In the genomic region with DNA sequence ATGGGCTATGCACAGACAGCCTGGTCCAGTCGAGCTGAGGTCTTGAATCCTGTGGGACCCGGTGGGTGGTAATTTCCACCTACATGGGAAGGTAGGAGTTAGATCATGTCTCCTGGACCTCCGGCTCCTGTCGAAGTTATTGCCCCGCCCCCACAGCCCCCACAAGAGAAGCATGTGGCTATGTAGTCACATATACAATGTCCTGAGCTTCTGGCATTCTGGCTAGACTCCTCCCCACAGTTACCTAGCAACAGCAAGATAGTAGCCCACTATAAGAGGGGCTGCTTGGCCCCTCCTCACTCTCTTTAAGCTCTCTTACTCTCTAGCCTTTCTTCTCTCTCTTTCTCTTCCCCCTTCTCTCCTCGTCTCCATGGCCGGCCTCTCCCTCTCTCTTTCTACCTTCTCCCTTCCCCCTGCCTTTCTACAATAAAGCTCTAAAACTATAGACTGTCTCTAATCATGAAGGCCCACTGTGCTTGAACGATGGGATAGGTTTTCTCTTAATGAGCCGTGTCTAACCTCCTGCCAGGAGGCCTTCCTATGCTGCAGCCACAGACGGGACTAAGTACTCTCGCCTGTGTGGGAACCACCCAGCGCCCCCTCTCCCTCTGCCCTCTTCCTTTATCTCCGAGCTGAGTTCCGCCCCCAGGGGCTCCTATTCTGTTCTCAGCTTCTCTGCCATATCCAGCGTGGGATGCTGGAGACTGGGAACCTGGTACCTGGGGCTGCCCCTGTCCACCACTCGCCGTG, we compare ENCODE assay signal across 13 mouse cellular contexts. TPM values are rescaled to one million over a fixed set of nuclear protein-coding genes. Genes with fewer than 3 reads are reported as not detected.
A peak's percentile ranks its signal among the peaks of the same experiment; 100 is the strongest.
DNase-seq lines count a peak whose midpoint lies in the region; ATAC-seq and TF ChIP-seq lines count a peak whose summit lies in the region.
"Had no signal": no experiment of that assay in that cellular context is flagged by ENCODE, and none has a peak within 500 bp of the region (broad histone marks: within the 10 kb centered on the region; RNA-seq: fewer than 3 reads in every experiment).

No protein-coding gene starts in this region.

- H3K4me3 ChIP-seq in kidney, embryonic 15.5 days (replicated peaks): no peak overlapping the region
- no peak overlapping the region for H3K4me3 ChIP-seq in embryonic facial prominence, embryonic 13.5 days
- no peak overlapping the region for H3K4me3 ChIP-seq in hindbrain, embryonic 14.5 days (replicated peaks; ENCODE audit: low read length)
- no peak overlapping the region for H3K4me3 ChIP-seq in midbrain, postnatal 0 days (ENCODE audit: low read depth, low read length)
- H3K4me3 ChIP-seq: heart, adult 2 months had no signal

- H3K9me3 ChIP-seq in kidney, embryonic 15.5 days (replicated peaks): no peaks in the 10 kb centered on the region
- H3K9me3 ChIP-seq in embryonic facial prominence, embryonic 13.5 days: no peaks in the 10 kb centered on the region
- no peaks in the 10 kb centered on the region for H3K9me3 ChIP-seq in hindbrain, embryonic 14.5 days (ENCODE audit: control insufficient read depth, low read length)
- H3K9me3 ChIP-seq in midbrain, postnatal 0 days (ENCODE audit: low read length): no peaks in the 10 kb centered on the region

- H3K27ac ChIP-seq in kidney, embryonic 15.5 days: no peak overlapping the region
- H3K27ac ChIP-seq in embryonic facial prominence, embryonic 13.5 days: peak overlapping the region; percentile 5; the same call in 1 of the 2 replicates
- H3K27ac ChIP-seq in hindbrain, embryonic 14.5 days: no peak overlapping the region
- no peak overlapping the region for H3K27ac ChIP-seq in midbrain, postnatal 0 days (ENCODE audit: low read depth, low read length)
- H3K27ac ChIP-seq: heart, adult 2 months had no signal

- 27% methylated on average over 17 of the region's 17 CpGs for WGBS in kidney, embryonic 15.5 days
- 21% methylated on average over 17 of the region's 17 CpGs for WGBS in embryonic facial prominence, embryonic 13.5 days
- WGBS in hindbrain, embryonic 14.5 days: 17% methylated on average over 17 of the region's 17 CpGs
- 15% methylated on average over 17 of the region's 17 CpGs for WGBS in midbrain, postnatal 0 days

- H3K9ac ChIP-seq in kidney, embryonic 15.5 days: no peak overlapping the region
- H3K9ac ChIP-seq in embryonic facial prominence, embryonic 13.5 days: no peak overlapping the region
- 0 out of 2 replicates have a peak overlapping the region, but pooled peaks have one; percentile 8 for H3K9ac ChIP-seq in hindbrain, embryonic 14.5 days
- no peak overlapping the region for H3K9ac ChIP-seq in midbrain, postnatal 0 days (replicated peaks; ENCODE audit: low read length, poor library complexity, severe bottlenecking)
- H3K9ac ChIP-seq: liver, postnatal 0 days had no signal

- no peak for TF ChIP-seq CTCF in midbrain, postnatal 0 days (IDR thresholded peaks at IDR 0.05)

- no peaks in the 10 kb centered on the region for H3K27me3 ChIP-seq in kidney, embryonic 15.5 days
- H3K27me3 ChIP-seq in embryonic facial prominence, embryonic 13.5 days: no peaks in the 10 kb centered on the region
- H3K27me3 ChIP-seq in hindbrain, embryonic 14.5 days (ENCODE audit: control insufficient read depth, insufficient read depth, low read length): no peaks in the 10 kb centered on the region
- no peaks in the 10 kb centered on the region for H3K27me3 ChIP-seq in midbrain, postnatal 0 days (ENCODE audit: insufficient read depth, low read length)

- peak overlapping the region; percentile 27; the same call in 1 of the 2 replicates for H3K4me2 ChIP-seq in kidney, embryonic 15.5 days
- H3K4me2 ChIP-seq in embryonic facial prominence, embryonic 13.5 days: peak overlapping the region; percentile 24
- peak overlapping the region; percentile 21; the same call in 1 of the 2 replicates for H3K4me2 ChIP-seq in hindbrain, embryonic 14.5 days (replicated peaks)
- no peak overlapping the region for H3K4me2 ChIP-seq in midbrain, postnatal 0 days (ENCODE audit: low read depth, low read length, poor library complexity, severe bottlenecking)

- H3K36me3 ChIP-seq in kidney, embryonic 15.5 days: no peaks in the 10 kb centered on the region
- no peaks in the 10 kb centered on the region for H3K36me3 ChIP-seq in embryonic facial prominence, embryonic 13.5 days
- no peaks in the 10 kb centered on the region for H3K36me3 ChIP-seq in hindbrain, embryonic 14.5 days (replicated peaks; ENCODE audit: control insufficient read depth, insufficient read depth)
- H3K36me3 ChIP-seq in midbrain, postnatal 0 days (ENCODE audit: insufficient read depth, low read length): no peaks in the 10 kb centered on the region

- DNase-seq in kidney, adult 8-10 months: no peak
- no peak for DNase-seq in hindbrain, embryonic 14.5 days (ENCODE audit: low spot score)
- DNase-seq in midbrain, postnatal 0 days (ENCODE audit: low spot score): no peak
- no peak for DNase-seq in adrenal gland, postnatal 36 days
- DNase-seq: heart, adult 2 months; kidney, adult 2 months; liver, postnatal 0 days; right cerebral cortex, postnatal 25 days had no signal

- ATAC-seq in kidney, embryonic 15.5 days (replicated peaks; ENCODE audit: low FRiP score): peak; percentile 79
- ATAC-seq in embryonic facial prominence, embryonic 13.5 days (ENCODE audit: insufficient number of reproducible peaks, insufficient read depth, low FRiP score, low TSS enrichment, low read depth): peak; percentile 49; the same call in 1 of the 2 replicates
- peak; percentile 75 for ATAC-seq in hindbrain, embryonic 14.5 days (ENCODE audit: low FRiP score)
- ATAC-seq in midbrain, postnatal 0 days (ENCODE audit: low FRiP score): peak; percentile 80
- ATAC-seq in erythroblast, adult 5-6 weeks (replicated peaks; ENCODE audit: low FRiP score, poor library complexity, severe bottlenecking): no peak
- ATAC-seq in monocyte, adult 5-6 weeks (replicated peaks; ENCODE audit: insufficient number of reproducible peaks, low FRiP score, low TSS enrichment, poor library complexity, severe bottlenecking): no peak
- ATAC-seq: liver, postnatal 0 days had no signal

- peaks cover 12% of the 10 kb centered on the region; the same call in 1 of the 2 replicates for H3K4me1 ChIP-seq in kidney, embryonic 15.5 days
- peaks cover 14% of the 10 kb centered on the region for H3K4me1 ChIP-seq in embryonic facial prominence, embryonic 13.5 days
- peaks cover 13% of the 10 kb centered on the region for H3K4me1 ChIP-seq in hindbrain, embryonic 14.5 days (replicated peaks; ENCODE audit: control insufficient read depth, insufficient read depth, low read length)
- H3K4me1 ChIP-seq in midbrain, postnatal 0 days (ENCODE audit: insufficient read depth, low read length): 0 out of 2 replicates have a peak, but pooled peaks cover 8% of the 10 kb centered on the region

RNA-seq across cellular contexts. Expression of gene Gpr83, which starts 12.3 kb away (rescaled TPM):
- polyA plus RNA-seq in kidney, embryonic 15.5 days (2015; fragmentation: Nextera tagmentation; extraction: Ambion mirVana): 0.59 and 0.84 TPM in 2 replicates
- 0.19 and 0.27 TPM in 2 replicates for polyA plus RNA-seq in embryonic facial prominence, embryonic 13.5 days (2015; fragmentation: Nextera tagmentation; extraction: Ambion mirVana)
- polyA plus RNA-seq in hindbrain, embryonic 14.5 days (2014; fragmentation: Nextera tagmentation; extraction: Ambion mirVana): 1.3 and 1.4 TPM in 2 replicates
- total RNA-seq in midbrain, postnatal 0 days (2014; rRNA removed): 4.6 and 5.6 TPM in 2 replicates
- 3.8 and 4.3 TPM in 2 replicates for polyA plus RNA-seq in midbrain, postnatal 0 days (2015; fragmentation: Nextera tagmentation; extraction: Ambion mirVana)
- total RNA-seq in erythroblast, adult 5-6 weeks (2015; ENCODE audit: low replicate concordance): not detected in 2 replicates
- 0.28 TPM in 1 of 2 replicates, not detected in the other for total RNA-seq in erythroblast, adult 5-6 weeks (2017; ENCODE audit: low replicate concordance)
- 0.11 TPM in 1 of 3 replicates, not detected in the others for total RNA-seq in monocyte, adult 5-6 weeks (2017)
- not detected for total RNA-seq in adrenal gland, postnatal 36 days (2021)
- total RNA-seq: heart, adult 2 months had no signal
- polyA plus RNA-seq: C2C12; liver, postnatal 0 days had no signal

RNA-seq across cellular contexts. Expression of gene Izumo1r, which starts 31.4 kb away (rescaled TPM):
- 0.16 and 0.21 TPM in 2 replicates for polyA plus RNA-seq in kidney, embryonic 15.5 days (2015; fragmentation: Nextera tagmentation; extraction: Ambion mirVana)
- 0.44 TPM in 1 of 2 replicates, not detected in the other for polyA plus RNA-seq in embryonic facial prominence, embryonic 13.5 days (2015; fragmentation: Nextera tagmentation; extraction: Ambion mirVana)
- polyA plus RNA-seq in hindbrain, embryonic 14.5 days (2014; fragmentation: Nextera tagmentation; extraction: Ambion mirVana): not detected in 2 replicates
- not detected in 2 replicates for total RNA-seq in midbrain, postnatal 0 days (2014; rRNA removed)
- not detected in 2 replicates for polyA plus RNA-seq in midbrain, postnatal 0 days (2015; fragmentation: Nextera tagmentation; extraction: Ambion mirVana)
- total RNA-seq in erythroblast, adult 5-6 weeks (2015; ENCODE audit: low replicate concordance): not detected in 2 replicates
- not detected in 2 replicates for total RNA-seq in erythroblast, adult 5-6 weeks (2017; ENCODE audit: low replicate concordance)
- not detected in 3 replicates for total RNA-seq in monocyte, adult 5-6 weeks (2017)
- total RNA-seq in adrenal gland, postnatal 36 days (2021): not detected
- total RNA-seq: heart, adult 2 months had no signal
- polyA plus RNA-seq: C2C12; liver, postnatal 0 days had no signal

Comparison
In these comparisons a context has a peak if more than half of its experiments do, and no peak if none do; other contexts are left out.
1. ATAC-seq: peak in kidney, embryonic 15.5 days (single experiment), embryonic facial prominence, embryonic 13.5 days (single experiment), hindbrain, embryonic 14.5 days (single experiment) and midbrain, postnatal 0 days (single experiment); none in erythroblast, adult 5-6 weeks (single experiment) and monocyte, adult 5-6 weeks (single experiment).